Mouse (Mus musculus) liver, embryonic 16.5 days (tissue): ENCODE measurements around the gene Slc2a2. TPM values are rescaled to one million over a fixed set of nuclear protein-coding genes. Genes with fewer than 3 reads are reported as not detected.
"Not testable (repeated sequence)": the region's sequence is repeated elsewhere in the genome, so short reads cannot be mapped to it uniquely, and the experiment has no call there.

Experiments
- ATAC-seq: fragments of 200-750 bp; cut with Nextera tagmentation; 2 replicates; pipeline ENCODE4 v1.8.0; 2017; ENCODE audit warnings: low read depth, mild to moderate bottlenecking, moderate number of reproducible peaks, moderate library complexity
- H3K27ac ChIP-seq: fragments of 300-500 bp; sonication (generic); 2 replicates; pipeline ENCODE4 v1.5.1; 2014; ENCODE audit warnings: mild to moderate bottlenecking, low read length
- H3K27me3 ChIP-seq: fragments of 300-500 bp; sonication (generic); 2 replicates; pipeline ENCODE4 v1.6.1; 2014; ENCODE audit warnings: low read depth, low read length, mixed read lengths; ENCODE audit not compliant: control insufficient read depth, insufficient read depth
- H3K36me3 ChIP-seq: fragments of 300-500 bp; sonication (generic); 2 replicates; pipeline ENCODE4 v1.6.1; 2014; ENCODE audit warnings: mild to moderate bottlenecking; ENCODE audit not compliant: control insufficient read depth, insufficient read depth
- H3K4me1 ChIP-seq: fragments of 300-500 bp; sonication (generic); 2 replicates; pipeline ENCODE4 v1.6.1; 2014; ENCODE audit warnings: low read depth, low read length, mixed read lengths; ENCODE audit not compliant: control insufficient read depth
- H3K4me2 ChIP-seq: fragments of 300-500 bp; sonication (generic); 2 replicates; pipeline ENCODE4 v1.6.1; 2014; ENCODE audit warnings: low read depth, low read length, mixed read lengths
- H3K4me3 ChIP-seq: fragments of 300-500 bp; sonication (generic); 2 replicates; pipeline ENCODE4 v1.5.1; 2014; ENCODE audit warnings: low read depth, mild to moderate bottlenecking, low read length
- H3K9ac ChIP-seq: fragments of 300-500 bp; sonication (generic); 2 replicates; pipeline ENCODE4 v1.6.1; 2014; ENCODE audit warnings: low read depth, low read length
- H3K9me3 ChIP-seq: fragments of 300-500 bp; sonication (generic); replicated peaks from 2 replicates; pipeline ENCODE4 v1.6.1; 2016; ENCODE audit warnings: low read length; ENCODE audit not compliant: control insufficient read depth
- WGBS: fragments of 180-500 bp; shearing (Covaris S2); extraction: QIAGEN DNeasy Blood & Tissue Kit; methylation state at CpG from one replicate; pipeline ENCODE4 v1.1.7; 2014; ENCODE audit not compliant: insufficient replicate concordance; 5-methylcytosine and 5-hydroxymethylcytosine counted together
- polyA plus RNA-seq: library from polyadenylated mRNA; unstranded; fragments of >200 nt; fragmentation: Nextera tagmentation; extraction: Ambion mirVana; gene quantifications from 2 replicates; pipeline ENCODE4 v1.2.1, GENCODE M21; 2015

Gene Slc2a2
- polyA plus RNA-seq, 1 experiment from 2014 or later = 48.4 TPM

DNA sequence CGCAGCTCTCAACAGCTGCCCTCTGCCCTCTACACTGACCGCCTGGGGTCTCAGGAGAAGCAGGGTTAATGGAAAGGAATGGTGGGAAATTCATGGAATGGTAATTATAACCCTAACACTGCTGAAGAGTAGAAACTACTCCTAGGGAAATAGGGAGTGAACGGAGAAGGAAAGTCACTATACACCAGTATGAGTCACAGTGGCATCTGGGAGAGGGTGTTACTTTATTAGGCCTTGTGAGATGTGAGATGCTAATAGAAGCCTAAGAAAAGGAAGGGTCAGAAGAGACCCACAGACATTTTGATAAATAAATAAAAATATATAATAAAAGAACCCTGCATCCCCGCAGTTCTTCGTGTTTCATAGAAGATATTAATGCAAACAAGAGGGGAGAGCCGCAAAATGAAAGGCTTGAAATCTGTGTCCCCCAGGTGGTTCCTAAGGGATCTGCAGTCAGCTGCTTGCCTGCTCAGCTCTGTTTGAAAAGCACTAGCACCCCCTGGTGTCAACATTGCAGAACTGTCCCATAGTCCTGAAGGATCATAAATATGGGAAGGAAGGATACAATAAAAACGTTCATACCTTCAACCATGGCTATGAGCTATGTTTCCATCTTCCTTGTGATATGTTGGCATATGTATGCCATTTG lies 48.3 kb downstream of the Slc2a2 start:
- H3K9me3 ChIP-seq = no peaks in the 10 kb centered on the region
- H3K36me3 ChIP-seq = no peaks in the 10 kb centered on the region
- 23% methylated on average over 7 of the region's 7 CpGs for WGBS
- no peaks in the 10 kb centered on the region for H3K27me3 ChIP-seq
- no peak overlapping the region for H3K4me3 ChIP-seq
- peak; percentile 71 for ATAC-seq
- no peak overlapping the region for H3K9ac ChIP-seq
- H3K27ac ChIP-seq = no peak overlapping the region
- H3K4me2 ChIP-seq = no peak overlapping the region
- H3K4me1 ChIP-seq = no peaks in the 10 kb centered on the region

DNA sequence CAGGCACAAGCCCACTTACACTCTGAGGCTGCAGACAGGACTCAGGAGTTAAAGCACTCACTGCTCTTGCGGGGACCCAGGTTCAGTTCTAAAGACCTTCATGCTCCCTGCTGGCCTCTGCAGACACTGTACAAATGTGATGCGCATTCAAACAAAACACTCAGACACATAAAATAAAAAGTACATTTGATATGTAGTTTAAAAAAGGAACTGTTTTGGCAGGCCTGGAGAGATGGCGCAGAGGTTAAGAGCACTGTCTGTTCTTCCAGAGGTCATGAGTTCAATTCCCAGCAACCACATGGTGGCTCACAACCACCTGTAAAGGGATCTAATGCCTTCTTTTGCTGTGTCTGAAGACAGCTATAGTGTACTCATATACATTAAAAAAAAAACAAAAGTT lies 50.4 kb downstream of the Slc2a2 start:
- no peak for ATAC-seq
- H3K4me3 ChIP-seq = no peak overlapping the region
- H3K27me3 ChIP-seq = no peaks in the 10 kb centered on the region
- H3K4me2 ChIP-seq = no peak overlapping the region
- no peaks in the 10 kb centered on the region for H3K36me3 ChIP-seq
- H3K9ac ChIP-seq = no peak overlapping the region
- no peak overlapping the region for H3K27ac ChIP-seq
- H3K4me1 ChIP-seq = no peaks in the 10 kb centered on the region
- WGBS = 90% methylated on average over 3 of the region's 3 CpGs
- H3K9me3 ChIP-seq = no peaks in the 10 kb centered on the region

DNA sequence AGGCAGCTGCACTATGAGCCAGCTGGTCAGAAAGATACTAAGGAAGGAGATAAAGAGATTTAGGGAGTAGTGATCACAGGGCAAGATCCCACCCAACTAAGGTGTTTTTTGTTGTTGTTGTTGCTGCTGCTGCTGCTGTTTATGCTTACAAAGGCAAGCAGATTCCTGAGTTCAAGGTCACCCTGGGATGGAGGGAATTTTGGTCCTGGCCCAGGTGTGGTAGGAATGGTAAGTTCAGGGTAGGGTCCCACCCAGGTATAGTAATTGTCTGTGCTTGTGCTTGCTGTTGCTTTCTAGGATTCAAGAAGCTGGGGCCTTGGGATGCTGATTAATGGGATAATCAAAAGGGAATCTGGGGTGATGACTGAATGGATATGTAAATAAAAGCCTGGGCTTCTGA lies 51.3 kb downstream of the Slc2a2 start:
- ATAC-seq = no peak
- no peak overlapping the region for H3K4me3 ChIP-seq
- no peak overlapping the region for H3K27ac ChIP-seq
- H3K9me3 ChIP-seq = no peaks in the 10 kb centered on the region
- no peaks in the 10 kb centered on the region for H3K27me3 ChIP-seq
- H3K4me2 ChIP-seq = no peak overlapping the region
- no peak overlapping the region for H3K9ac ChIP-seq
- no peaks in the 10 kb centered on the region for H3K4me1 ChIP-seq
- H3K36me3 ChIP-seq = no peaks in the 10 kb centered on the region

DNA sequence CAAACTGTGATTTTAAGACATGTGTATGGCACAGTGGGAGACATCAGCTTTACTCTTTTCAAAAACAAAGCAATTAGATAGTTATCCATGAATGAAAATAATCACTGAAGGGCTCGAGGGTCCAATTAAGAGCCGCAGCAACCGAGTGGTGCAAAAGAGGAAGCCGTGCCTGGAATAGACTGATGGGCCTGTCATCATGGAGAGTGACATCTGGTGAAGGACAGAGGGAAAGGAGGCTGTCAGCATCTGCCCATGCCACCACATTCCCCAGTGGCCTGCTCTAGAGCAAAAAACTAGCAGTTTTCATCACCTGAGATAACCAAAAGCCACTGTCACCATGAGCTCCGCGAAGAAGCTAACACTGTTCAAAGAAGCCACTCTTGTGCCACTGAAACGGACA lies 57.8 kb downstream of the Slc2a2 start:
- H3K9ac ChIP-seq = no peak overlapping the region
- WGBS = 67% methylated on average over 7 of the region's 7 CpGs

DNA sequence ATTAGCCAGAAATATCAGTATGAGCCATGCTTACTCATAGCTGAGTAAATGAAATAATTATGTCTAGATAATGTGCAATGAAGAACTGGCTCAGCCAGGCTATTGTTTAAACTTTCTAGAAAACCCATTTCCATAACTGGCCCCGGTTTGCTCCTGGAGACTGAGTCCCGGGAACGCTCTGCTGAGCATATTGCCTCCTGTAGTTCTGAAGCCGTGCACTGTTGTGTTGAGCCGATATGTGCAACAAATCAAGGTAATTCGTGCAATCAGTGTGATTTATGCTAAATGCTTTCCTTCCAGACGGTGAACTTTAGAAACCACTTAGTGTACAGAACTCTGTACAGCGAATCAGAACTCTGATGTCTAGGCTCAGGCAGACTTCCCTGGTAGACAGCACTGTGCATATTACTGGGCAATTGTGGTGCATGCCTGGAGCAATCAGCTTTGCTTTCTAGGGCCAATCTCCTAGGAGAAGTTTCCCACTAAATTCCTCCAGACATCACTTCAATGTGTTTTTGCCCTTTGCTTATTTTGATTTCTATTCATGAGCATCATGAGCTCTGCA lies 63.6 kb downstream of the Slc2a2 start:
- ATAC-seq = no peak
- no peak overlapping the region for H3K4me2 ChIP-seq
- H3K9ac ChIP-seq = no peak overlapping the region
- H3K4me1 ChIP-seq = no peaks in the 10 kb centered on the region
- H3K27ac ChIP-seq = no peak overlapping the region
- no peak overlapping the region for H3K4me3 ChIP-seq
- H3K36me3 ChIP-seq = no peaks in the 10 kb centered on the region
- H3K9me3 ChIP-seq = no peaks in the 10 kb centered on the region
- WGBS = 79% methylated on average over 8 of the region's 8 CpGs
- H3K27me3 ChIP-seq = no peaks in the 10 kb centered on the region

More for the DNA sequence above, 57.8 kb downstream of the Slc2a2 start:
- Histone ChIP-seq H3K27ac (no peak overlapping the region), H3K36me3 (no peaks in the 10 kb centered on the region), H3K4me1 (no peaks in the 10 kb centered on the region), H3K9me3 (no peaks in the 10 kb centered on the region), H3K4me2 (no peak overlapping the region), H3K27me3 (no peaks in the 10 kb centered on the region), H3K4me3 (no peak overlapping the region)
- ATAC-seq = no peak

DNA sequence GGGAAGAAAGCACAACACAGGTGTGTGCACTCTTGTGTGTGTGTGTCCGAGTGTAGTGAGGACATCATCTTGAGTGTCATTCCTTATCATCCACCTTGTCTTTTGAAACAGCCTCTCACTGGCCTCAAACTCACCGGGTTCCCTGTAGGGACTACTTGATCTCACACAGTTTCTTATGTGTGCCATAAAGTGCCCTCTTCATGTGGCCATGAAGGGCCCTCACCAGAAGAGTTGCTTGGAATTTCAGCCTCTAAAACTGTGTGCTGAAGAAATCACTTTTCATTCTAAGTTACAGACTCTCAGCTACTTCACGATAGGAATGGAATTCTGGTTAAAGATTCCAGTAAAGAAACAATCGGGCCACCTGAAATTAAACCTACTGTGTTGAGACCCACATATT lies 69.2 kb downstream of the Slc2a2 start:
- no peak overlapping the region for H3K4me2 ChIP-seq
- H3K9me3 ChIP-seq = no peaks in the 10 kb centered on the region
- no peak overlapping the region for H3K4me3 ChIP-seq
- no peaks in the 10 kb centered on the region for H3K36me3 ChIP-seq
- no peak for ATAC-seq
- no peak overlapping the region for H3K27ac ChIP-seq
- H3K4me1 ChIP-seq = no peaks in the 10 kb centered on the region
- H3K27me3 ChIP-seq = no peaks in the 10 kb centered on the region
- 74% methylated on average over 4 of the region's 4 CpGs for WGBS
- no peak overlapping the region for H3K9ac ChIP-seq

DNA sequence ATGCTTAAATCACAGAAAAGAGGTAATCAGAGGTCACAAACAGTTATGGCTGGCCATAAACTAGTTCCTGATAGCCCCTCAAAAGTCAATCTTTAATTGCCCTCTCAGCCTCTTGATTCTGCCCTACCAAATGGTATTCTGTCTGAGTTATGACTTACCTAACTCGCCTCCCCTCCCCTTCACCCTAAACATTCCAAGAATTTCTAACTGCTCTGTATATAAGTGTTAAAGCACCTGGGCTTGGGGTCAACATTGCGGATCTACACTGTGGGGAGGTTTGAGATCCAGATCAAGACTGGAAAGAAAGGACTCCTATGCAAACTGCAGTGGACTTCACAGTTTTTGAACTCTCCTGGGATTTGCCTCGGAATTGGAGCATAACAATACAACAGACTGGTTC lies 70.5 kb downstream of the Slc2a2 start:
- no peak overlapping the region for H3K9ac ChIP-seq
- no peaks in the 10 kb centered on the region for H3K4me1 ChIP-seq
- H3K4me3 ChIP-seq = no peak overlapping the region
- WGBS = 67% methylated on average over 3 of the region's 3 CpGs
- H3K4me2 ChIP-seq = no peak overlapping the region
- H3K9me3 ChIP-seq = no peaks in the 10 kb centered on the region
- ATAC-seq = no peak
- no peak overlapping the region for H3K27ac ChIP-seq
- H3K36me3 ChIP-seq = no peaks in the 10 kb centered on the region
- H3K27me3 ChIP-seq = no peaks in the 10 kb centered on the region

DNA sequence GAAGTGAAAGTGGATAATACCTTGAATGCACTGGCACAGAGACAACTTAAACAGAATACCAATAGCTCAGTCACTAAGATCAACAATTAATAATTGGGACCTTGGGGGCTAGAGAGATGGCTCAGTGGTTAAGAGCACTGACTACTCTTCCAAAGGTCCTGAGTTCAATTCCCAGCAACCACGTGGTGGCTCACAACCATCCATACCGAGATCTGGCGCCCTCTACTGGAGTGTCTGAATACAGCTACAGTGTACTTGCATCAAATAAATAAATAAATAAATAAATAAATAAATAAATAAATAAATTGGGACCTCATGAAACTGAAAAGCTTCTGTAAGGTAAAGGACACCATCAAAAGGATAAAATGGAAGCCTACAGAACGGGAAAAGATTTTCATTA lies 75.2 kb downstream of the Slc2a2 start:
- not testable (repeated sequence) for H3K9me3 ChIP-seq, ATAC-seq

DNA sequence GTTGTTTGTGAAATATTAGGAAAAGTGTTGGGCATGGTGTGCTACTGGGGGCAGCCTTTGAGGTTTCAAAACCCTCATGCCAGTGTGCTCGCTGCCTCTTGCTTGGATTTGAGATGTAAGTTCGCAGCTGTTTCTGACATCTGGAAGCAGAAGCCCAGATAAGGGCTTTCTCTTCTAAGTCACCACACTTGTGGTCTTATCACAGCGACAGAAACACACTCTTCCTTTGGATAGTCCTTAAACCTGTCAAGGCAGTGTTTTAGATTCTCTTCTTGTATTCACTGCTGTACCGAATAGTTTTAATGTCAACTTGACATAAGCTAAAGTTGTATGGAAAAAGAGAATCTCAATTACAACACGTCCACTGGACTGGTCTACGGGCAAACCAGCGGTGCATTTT lies 77.7 kb downstream of the Slc2a2 start:
- ATAC-seq = peak; percentile 75
- H3K4me3 ChIP-seq = peak overlapping the region; percentile 42

More for the DNA sequence above, 75.2 kb downstream of the Slc2a2 start:
- peaks cover 28% of the 10 kb centered on the region for H3K4me1 ChIP-seq
- H3K4me2 ChIP-seq, H3K36me3 ChIP-seq, H3K27me3 ChIP-seq, H3K4me3 ChIP-seq, H3K9ac ChIP-seq, H3K27ac ChIP-seq: not testable (repeated sequence)
- 51% methylated on average over 4 of the region's 4 CpGs for WGBS

More for the DNA sequence above, 77.7 kb downstream of the Slc2a2 start:
- peak overlapping the region; percentile 64 for H3K9ac ChIP-seq
- H3K36me3 ChIP-seq = no peaks in the 10 kb centered on the region
- no peaks in the 10 kb centered on the region for H3K9me3 ChIP-seq
- H3K4me1 ChIP-seq = peaks cover 28% of the 10 kb centered on the region
- peak overlapping the region; percentile 86 for H3K4me2 ChIP-seq
- no peaks in the 10 kb centered on the region for H3K27me3 ChIP-seq
- H3K27ac ChIP-seq = peak overlapping the region; percentile 100
- 27% methylated on average over 7 of the region's 7 CpGs for WGBS
